ENCODE assay signal across 7 mouse cellular contexts in the genomic region with DNA sequence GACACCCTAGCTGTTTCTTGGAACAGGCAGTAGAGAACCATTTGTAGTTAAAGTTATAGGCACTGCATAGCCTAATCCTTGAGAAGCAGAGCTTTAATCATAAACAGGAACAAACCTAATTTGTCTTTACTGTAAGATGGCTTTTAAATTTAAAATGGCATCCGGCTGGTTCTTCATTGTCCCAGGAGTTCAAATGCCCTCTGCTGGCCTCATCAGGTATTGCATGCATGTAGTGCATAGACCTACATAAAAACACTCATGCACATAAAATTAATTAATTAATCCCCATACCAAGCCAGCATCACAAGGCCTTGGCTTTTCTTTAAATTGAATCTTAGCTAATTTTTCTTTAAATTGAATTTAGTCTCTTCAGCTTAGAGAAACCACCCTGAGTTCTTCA.
DNase-seq lines count a peak whose midpoint lies in the region; ATAC-seq and TF ChIP-seq lines count a peak whose summit lies in the region.

No protein-coding gene starts in this region.

- TF ChIP-seq CTCF in kidney, adult 2 months (conservative IDR thresholded peaks at IDR 0.05; ENCODE audit: insufficient read depth, insufficient read length, low read depth, low read length), result peak; percentile 34
- peak; percentile 50 to 69 (median 62) for TF ChIP-seq CTCF in MEL (IDR thresholded peaks at IDR 0.05 in 2 of 3, conservative IDR thresholded peaks at IDR 0.05 in 1 of 3; ENCODE audit: control insufficient read depth in 1 of 3, insufficient read depth in 1 of 3, low read depth in 2 of 3, low read length in 3 of 3, poor library complexity in 1 of 3, severe bottlenecking in 1 of 3)

- H3K9ac ChIP-seq in kidney, embryonic 14.5 days (ENCODE audit: low read depth, low read length), result no peak overlapping the region
- no peak overlapping the region for H3K9ac ChIP-seq in MEL (ENCODE audit: control insufficient read depth, low read depth, low read length, poor library complexity, severe bottlenecking)
- H3K9ac ChIP-seq in heart, embryonic 12.5 days, result no peak overlapping the region

- no peaks in the 10 kb centered on the region for H3K9me3 ChIP-seq in kidney, embryonic 14.5 days (ENCODE audit: control insufficient read depth, low read length)
- H3K9me3 ChIP-seq in MEL (replicated peaks; ENCODE audit: insufficient read depth, low read length), result no peaks in the 10 kb centered on the region
- H3K9me3 ChIP-seq in heart, embryonic 12.5 days (replicated peaks), result peaks cover 14% of the 10 kb centered on the region

- H3K27ac ChIP-seq in kidney, adult 2 months (ENCODE audit: insufficient read depth, low read depth, low read length), result no peak overlapping the region
- H3K27ac ChIP-seq in kidney, embryonic 14.5 days (ENCODE audit: low read depth, low read length), result no peak overlapping the region
- no peak overlapping the region for H3K27ac ChIP-seq in MEL (ENCODE audit: control insufficient read depth, low read depth, low read length)
- H3K27ac ChIP-seq in heart, embryonic 12.5 days (ENCODE audit: poor library complexity, severe bottlenecking), result no peak overlapping the region

- H3K4me3 ChIP-seq in kidney, adult 2 months (ENCODE audit: insufficient read depth, low read depth, low read length), result no peak overlapping the region
- H3K4me3 ChIP-seq in kidney, embryonic 14.5 days (ENCODE audit: low read length), result no peak overlapping the region
- H3K4me3 ChIP-seq in MEL (ENCODE audit: control insufficient read depth in 1 of 2, insufficient read depth in 1 of 2, low read depth in 2 of 2, low read length in 2 of 2), result no peak overlapping the region
- H3K4me3 ChIP-seq in heart, embryonic 12.5 days, result no peak overlapping the region

- peak; percentile 33 for DNase-seq in kidney, adult 2 months
- DNase-seq in A20 (ENCODE audit: low read depth, low spot score), result peak; percentile 45
- peak; percentile 64 for DNase-seq in MEL (ENCODE audit: low read depth, low spot score)
- DNase-seq in kidney, postnatal 36 days, result peak; percentile 30 to 72
- no peak for DNase-seq in layer of hippocampus, adult 8-10 months (ENCODE audit: low spot score in 2 of 2)

- H3K4me1 ChIP-seq in kidney, adult 2 months (ENCODE audit: control insufficient read depth, insufficient read depth, low read length), result no peaks in the 10 kb centered on the region
- H3K4me1 ChIP-seq in kidney, embryonic 14.5 days (ENCODE audit: control insufficient read depth, insufficient read depth, low read length), result no peaks in the 10 kb centered on the region
- H3K4me1 ChIP-seq in MEL (ENCODE audit: control insufficient read depth in 1 of 2, insufficient read depth in 2 of 2, low read length in 2 of 2), result no peaks in the 10 kb centered on the region
- H3K4me1 ChIP-seq in heart, embryonic 12.5 days (replicated peaks), result no peaks in the 10 kb centered on the region

- H3K27me3 ChIP-seq in kidney, adult 2 months (replicated peaks; ENCODE audit: control insufficient read depth, insufficient read depth, low read length), result no peaks in the 10 kb centered on the region
- no peaks in the 10 kb centered on the region for H3K27me3 ChIP-seq in kidney, embryonic 14.5 days (ENCODE audit: control insufficient read depth, insufficient read depth, low read length)
- H3K27me3 ChIP-seq in MEL (ENCODE audit: control insufficient read depth in 1 of 2, insufficient read depth in 2 of 2, low read length in 2 of 2), result no peaks in the 10 kb centered on the region
- H3K27me3 ChIP-seq in heart, embryonic 12.5 days (replicated peaks), result no peaks in the 10 kb centered on the region

- no peak for ATAC-seq in kidney, embryonic 14.5 days (ENCODE audit: low FRiP score, low TSS enrichment)
- ATAC-seq in heart, embryonic 12.5 days (ENCODE audit: insufficient number of reproducible peaks, low FRiP score), result no peak

- H3K4me2 ChIP-seq in kidney, embryonic 14.5 days (replicated peaks; ENCODE audit: low read depth, low read length), result no peak overlapping the region
- H3K4me2 ChIP-seq in heart, embryonic 12.5 days, result no peak overlapping the region

- no peak for TF ChIP-seq POLR2A in kidney, adult 2 months (IDR thresholded peaks at IDR 0.05; ENCODE audit: low read depth, low read length)
- no peak for TF ChIP-seq POLR2A in MEL (IDR thresholded peaks at IDR 0.05; ENCODE audit: control insufficient read depth in 1 of 2, insufficient read depth in 1 of 2, low read depth in 1 of 2, low read length in 2 of 2, poor library complexity in 1 of 2)

- WGBS in kidney, adult 2 months, result 85% methylated on average over 1 of the region's 1 CpGs
- 79% methylated on average over 1 of the region's 1 CpGs for WGBS in kidney, embryonic 14.5 days
- 74% methylated on average over 1 of the region's 1 CpGs for WGBS in heart, embryonic 12.5 days

- no peaks in the 10 kb centered on the region for H3K79me2 ChIP-seq in MEL (ENCODE audit: control insufficient read depth, insufficient read depth, low read length, poor library complexity)

- H3K36me3 ChIP-seq in kidney, adult 2 months (ENCODE audit: control insufficient read depth, insufficient read depth, low read length), result no peaks in the 10 kb centered on the region; the same call in 1 of the 2 replicates
- no peaks in the 10 kb centered on the region for H3K36me3 ChIP-seq in kidney, embryonic 14.5 days (ENCODE audit: control insufficient read depth, insufficient read depth, low read length)
- H3K36me3 ChIP-seq in MEL (ENCODE audit: control insufficient read depth in 1 of 2, insufficient read depth in 2 of 2, low read length in 2 of 2), result no peaks in the 10 kb centered on the region
- H3K36me3 ChIP-seq in heart, embryonic 12.5 days, result no peaks in the 10 kb centered on the region

- no peak for TF ChIP-seq EP300 in MEL (IDR thresholded peaks at IDR 0.05; ENCODE audit: low read depth in 1 of 2, low read length in 2 of 2)

- peak; percentile 37 for TF ChIP-seq RAD21 in MEL (IDR thresholded peaks at IDR 0.05; ENCODE audit: low read depth, low read length)

TF ChIP-seq in MEL, 35 proteins besides CTCF, POLR2A, EP300 and RAD21:
- TF ChIP-seq POLR2AphosphoS2 (IDR thresholded peaks at IDR 0.05; ENCODE audit: low read length) (no peak), SIN3A (IDR thresholded peaks at IDR 0.05; ENCODE audit: low read length) (no peak), CHD1 (IDR thresholded peaks at IDR 0.05; ENCODE audit: low read depth, low read length) (no peak), E2F4 (IDR thresholded peaks at IDR 0.05; ENCODE audit: borderline replicate concordance, low read depth, low read length) (no peak), USF1 (IDR thresholded peaks at IDR 0.05; ENCODE audit: low read depth, low read length) (no peak), ZC3H11A (IDR thresholded peaks at IDR 0.05; ENCODE audit: low read depth, low read length) (peak; percentile 22; the same call in 1 of the 2 replicates), SMC3 (IDR thresholded peaks at IDR 0.05; ENCODE audit: low read depth, low read length) (peak; percentile 67), ZKSCAN1 (IDR thresholded peaks at IDR 0.05; ENCODE audit: low read depth, low read length) (no peak), HCFC1 (IDR thresholded peaks at IDR 0.05; ENCODE audit: low read depth, low read length) (no peak)
TF ChIP-seq in MEL: peak in this region for 2.

Comparison
In these comparisons a context has a peak if more than half of its experiments do, and no peak if none do; other contexts are left out.
1. DNase-seq: peak in kidney, adult 2 months (single experiment), A20 (single experiment), MEL (single experiment) and kidney, postnatal 36 days (2 of 2); none in layer of hippocampus, adult 8-10 months (0 of 2).